Mouse (Mus musculus) thymus, postnatal 36 days (tissue): ENCODE measurements around the gene Fhit.

ENCODE experiments used
- DNase-seq, 2 experiments: peaks; one replicate each; pipeline ENCODE4 v3.0.0; 2022; ENCODE audit warnings: mixed read lengths in 2 of 2

Gene Fhit

GRCm38 (mm10) chr14:10701707-10702106, 460.1 kb downstream of the Fhit start:
- DNase-seq = no peak

GRCm38 (mm10) chr14:10680041-10680440, 481.8 kb downstream of the Fhit start:
- no peak for DNase-seq

- no peak for DNase-seq
These were observed 482.2 kb downstream of the Fhit start for GRCm38 (mm10) chr14:10679638-10680037.

- no peak for DNase-seq
These were observed 484.2 kb downstream of the Fhit start for GRCm38 (mm10) chr14:10677627-10678026.

GRCm38 (mm10) chr14:10660247-10660646, 501.6 kb downstream of the Fhit start:
- DNase-seq = no peak

GRCm38 (mm10) chr14:10659326-10659725, 502.5 kb downstream of the Fhit start:
- DNase-seq = no peak

- DNase-seq = no peak
These were observed 503.6 kb downstream of the Fhit start for GRCm38 (mm10) chr14:10658219-10658618.

- DNase-seq = no peak
These were observed 504.5 kb downstream of the Fhit start for GRCm38 (mm10) chr14:10657364-10657763.

GRCm38 (mm10) chr14:10655842-10656241, 506.0 kb downstream of the Fhit start:
- DNase-seq = no peak

- no peak for DNase-seq
These were observed 514.0 kb downstream of the Fhit start for GRCm38 (mm10) chr14:10647832-10648231.

- DNase-seq = no peak
These were observed 530.1 kb downstream of the Fhit start for GRCm38 (mm10) chr14:10631783-10632182.

- DNase-seq = no peak
These were observed 530.9 kb downstream of the Fhit start for GRCm38 (mm10) chr14:10630831-10631360.

- peak in 1 of 2 experiments; percentile 4 for DNase-seq
These were observed 568.4 kb downstream of the Fhit start for GRCm38 (mm10) chr14:10593467-10593866.

- no peak for DNase-seq
These were observed 592.8 kb downstream of the Fhit start for GRCm38 (mm10) chr14:10568937-10569552.

- DNase-seq = no peak
These were observed 594.1 kb downstream of the Fhit start for GRCm38 (mm10) chr14:10567771-10568170.

GRCm38 (mm10) chr14:10554755-10555154, 607.1 kb downstream of the Fhit start:
- no peak for DNase-seq

- no peak for DNase-seq
These were observed 613.2 kb downstream of the Fhit start for GRCm38 (mm10) chr14:10548632-10549031.

GRCm38 (mm10) chr14:10545916-10546315, 615.9 kb downstream of the Fhit start:
- no peak for DNase-seq

- no peak for DNase-seq
These were observed 627.0 kb downstream of the Fhit start for GRCm38 (mm10) chr14:10534862-10535261.

- no peak for DNase-seq
These were observed 629.9 kb downstream of the Fhit start for GRCm38 (mm10) chr14:10531748-10532500.

GRCm38 (mm10) chr14:10526800-10527199, 635.0 kb downstream of the Fhit start:
- DNase-seq = peak; percentile 38 to 60

GRCm38 (mm10) chr14:10525786-10526185, 636.0 kb downstream of the Fhit start:
- DNase-seq = no peak

GRCm38 (mm10) chr14:10514026-10514425, 647.8 kb downstream of the Fhit start:
- no peak for DNase-seq

- no peak for DNase-seq
These were observed 652.6 kb downstream of the Fhit start for GRCm38 (mm10) chr14:10509252-10509651.
